Mouse (Mus musculus) activated CD4-positive, CD25-positive, alpha-beta regulatory T cell, adult 9 weeks (primary cell): ENCODE measurements around the gene Hc. TPM values are rescaled to one million over a fixed set of nuclear protein-coding genes. Genes with fewer than 3 reads are reported as not detected.

Experiments
- polyA plus RNA-seq: library from polyadenylated mRNA; unstranded; fragments of 100-300 nt; shearing (Covaris generic); gene quantifications from one replicate; pipeline ENCODE4 v1.2.1, GENCODE M21; 2017

Hc gene
- polyA plus RNA-seq: 0.40 TPM

GRCm38 (mm10) chr2:35061338-35061737 is at the start of gene Hc:
Gene Hc, minus strand, starts transcription at chr2:35061438.

GRCm38 (mm10) chr2:35109141-35109923 is 48.1 kb upstream of the Hc start, which contains the start of gene Cntrl:
Gene Cntrl, plus strand, starts transcription at chr2:35109492.

GRCm38 (mm10) chr2:35101443-35101842 is 40.2 kb upstream of the Hc start, which contains the start of gene AI182371:
Gene AI182371, minus strand, starts transcription at chr2:35101543.

GRCm38 (mm10) chr2:34961481-34962036 is 99.7 kb downstream of the Hc start, which contains the start of gene Traf1:
Gene Traf1, minus strand, starts transcription at chr2:34961772.

Other genes with a start within 250 kb of the Hc start
- gene Fbxw2, start 235.1 kb downstream of the Hc start, polyA plus RNA-seq: 77.8 TPM
- gene Gm34653, start 228.4 kb downstream of the Hc start, polyA plus RNA-seq: not detected
- not detected for gene Cutal, start 187.0 kb downstream of the Hc start, polyA plus RNA-seq
- 85.7 TPM for gene Psmd5, start 186.5 kb downstream of the Hc start, polyA plus RNA-seq
- 2.2 TPM for gene Phf19, start 147.4 kb downstream of the Hc start, polyA plus RNA-seq
- 555 TPM for gene Traf1, start 99.7 kb downstream of the Hc start, polyA plus RNA-seq
- 0.84 TPM for gene AI182371, start 40.1 kb upstream of the Hc start, polyA plus RNA-seq
- gene Cntrl, start 48.1 kb upstream of the Hc start, polyA plus RNA-seq: 125 TPM
- gene Rab14, start 139.7 kb upstream of the Hc start, polyA plus RNA-seq: 167 TPM
- gene Gsn, start 194.9 kb upstream of the Hc start, polyA plus RNA-seq: 33.6 TPM